Mouse (Mus musculus): ENCODE data around the gene Cdc42ep2.

DNA sequence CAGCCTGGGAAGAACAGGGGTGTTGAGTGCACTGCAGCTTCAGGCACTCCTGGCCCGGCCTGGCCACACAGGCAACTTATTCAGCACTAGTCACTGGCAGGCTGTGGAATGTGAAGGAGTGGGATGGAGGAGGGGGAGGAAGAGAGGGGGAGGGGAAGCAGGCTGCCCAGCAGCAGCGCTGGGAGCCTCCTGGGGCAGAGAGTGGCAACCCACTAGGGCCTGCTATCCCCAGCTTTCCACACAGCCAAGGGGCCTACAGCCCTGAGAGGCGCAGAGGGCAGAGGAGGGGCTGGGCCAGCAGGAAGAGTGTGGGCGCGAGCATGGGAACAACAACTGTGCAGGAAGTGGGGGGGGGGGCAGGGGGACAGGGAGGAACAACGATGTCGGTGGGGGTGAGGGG, 53.3 kb downstream of the Cdc42ep2 start:
- no peak for TF ChIP-seq GATA1 (IDR thresholded peaks at IDR 0.05; ENCODE audit: low read length)
- no peak for TF ChIP-seq TAL1 (IDR thresholded peaks at IDR 0.05; ENCODE audit: low read length)

Data from erythroblast, embryonic 14.5 days (primary cell).